Mouse (Mus musculus) lung, postnatal 0 days (tissue): ENCODE measurements around the gene Traf2.

Source experiments
- CTCF ChIP-seq: IDR thresholded peaks from 2 replicates; pipeline ENCODE4 v1.5.1; 2016; ENCODE audit warnings: antibody characterized with exemption, mild to moderate bottlenecking
- EP300 ChIP-seq: IDR thresholded peaks from 2 replicates; pipeline ENCODE4 v1.6.1; 2016; ENCODE audit warnings: antibody characterized with exemption, mild to moderate bottlenecking, control low read depth

DNA sequence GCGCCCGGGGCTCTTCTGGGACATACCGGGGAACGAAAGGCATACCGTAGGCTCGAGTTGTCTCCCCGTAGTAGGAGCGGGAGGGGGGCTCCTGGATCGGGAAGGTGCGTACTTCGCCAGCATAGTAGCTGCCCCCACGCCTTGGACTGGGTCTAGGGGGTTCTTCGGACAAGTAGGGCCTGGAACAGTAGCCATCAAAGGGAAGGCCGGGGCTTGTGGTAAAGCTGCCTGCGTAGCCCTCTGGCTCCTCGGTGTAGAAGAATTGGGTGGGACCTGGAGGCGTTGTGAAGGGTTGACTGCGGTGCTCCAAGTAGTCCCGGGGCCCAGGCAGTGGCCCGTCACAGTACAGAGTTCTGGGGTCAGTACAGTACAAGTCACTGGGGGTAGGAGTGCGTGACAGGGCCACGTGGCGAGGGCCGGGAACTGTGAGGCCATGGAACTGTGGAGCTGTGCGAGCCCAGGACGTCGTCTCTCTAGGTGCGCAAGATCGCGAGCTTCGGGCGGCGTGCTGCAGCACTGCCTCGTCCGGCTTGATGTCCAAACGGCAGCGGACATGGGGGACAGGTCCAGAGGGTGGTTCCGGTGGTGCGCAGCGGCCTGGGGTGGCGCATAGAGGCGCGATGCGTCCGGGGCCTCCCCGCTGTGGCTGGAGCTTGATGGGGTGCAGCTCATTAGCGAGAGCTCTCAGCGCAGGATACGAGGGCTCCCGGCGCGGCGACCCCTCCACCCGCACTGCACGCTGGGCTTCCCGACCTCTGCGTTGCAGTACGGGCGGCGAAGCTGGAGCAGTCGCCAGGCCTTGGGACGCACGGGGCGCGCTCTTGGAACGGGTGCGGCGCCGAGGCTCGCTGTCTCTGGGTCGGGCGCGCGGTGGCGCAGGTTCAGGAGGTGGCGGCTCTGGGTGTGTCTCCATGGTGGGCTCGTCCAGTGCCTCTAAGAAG is 32.3 kb upstream of the Traf2 start:
- no peak for TF ChIP-seq CTCF
- TF ChIP-seq EP300 = no peak
